Mouse (Mus musculus) hindbrain, embryonic 14.5 days (tissue): Measurements from ENCODE around the gene Grm1. TPM values are rescaled to one million over a fixed set of nuclear protein-coding genes. Genes with fewer than 3 reads are reported as not detected.

Experiments used
- ATAC-seq: fragments of 200-750 bp; cut with Nextera tagmentation; 2 replicates; pipeline ENCODE4 v1.8.0; 2017; ENCODE audit warnings: moderate number of reproducible peaks, mild to moderate bottlenecking, moderate TSS enrichment, moderate library complexity; ENCODE audit not compliant: low FRiP score
- DNase-seq: peaks from one replicate; pipeline ENCODE4 v3.0.0-alpha.2; 2015; ENCODE audit warnings: low spot score
- H3K27ac ChIP-seq: fragments of 300-500 bp; sonication (generic); 2 replicates; pipeline ENCODE4 v1.5.1; 2014; ENCODE audit warnings: mild to moderate bottlenecking, moderate library complexity
- H3K27me3 ChIP-seq: fragments of 300-500 bp; sonication (generic); 2 replicates; pipeline ENCODE4 v1.6.1; 2014; ENCODE audit warnings: mild to moderate bottlenecking, low read length, mixed read lengths; ENCODE audit not compliant: control insufficient read depth, insufficient read depth
- H3K36me3 ChIP-seq: fragments of 300-500 bp; sonication (generic); replicated peaks from 2 replicates; pipeline ENCODE4 v1.6.1; 2014; ENCODE audit not compliant: control insufficient read depth, insufficient read depth
- H3K4me1 ChIP-seq: fragments of 300-500 bp; sonication (generic); replicated peaks from 2 replicates; pipeline ENCODE4 v1.6.1; 2014; ENCODE audit warnings: antibody characterized with exemption, low read length, mixed read lengths; ENCODE audit not compliant: control insufficient read depth, insufficient read depth
- H3K4me2 ChIP-seq: fragments of 300-500 bp; sonication (generic); replicated peaks from 2 replicates; pipeline ENCODE4 v1.6.1; 2014; ENCODE audit warnings: mild to moderate bottlenecking, moderate library complexity
- H3K4me3 ChIP-seq: fragments of 300-500 bp; sonication (generic); replicated peaks from 2 replicates; pipeline ENCODE4 v1.5.1; 2014; ENCODE audit warnings: mild to moderate bottlenecking, low read length
- H3K9ac ChIP-seq: fragments of 300-500 bp; sonication (generic); 2 replicates; pipeline ENCODE4 v1.6.1; 2014
- H3K9me3 ChIP-seq: fragments of 300-500 bp; sonication (generic); 2 replicates; pipeline ENCODE4 v1.6.1; 2016; ENCODE audit warnings: low read length; ENCODE audit not compliant: control insufficient read depth
- WGBS: fragments of 180-500 bp; shearing (Covaris S2); extraction: QIAGEN DNeasy Blood & Tissue Kit; methylation state at CpG from one replicate; pipeline ENCODE4 v1.1.7; 2014; 5-methylcytosine and 5-hydroxymethylcytosine counted together
- polyA plus RNA-seq: library from polyadenylated mRNA; unstranded; fragments of >200 nt; fragmentation: Nextera tagmentation; extraction: Ambion mirVana; gene quantifications from 2 replicates; pipeline ENCODE4 v1.2.1, GENCODE M21; 2014

Gene Grm1
- polyA plus RNA-seq, 1 experiment from 2014 or later = 5.1 TPM

DNA sequence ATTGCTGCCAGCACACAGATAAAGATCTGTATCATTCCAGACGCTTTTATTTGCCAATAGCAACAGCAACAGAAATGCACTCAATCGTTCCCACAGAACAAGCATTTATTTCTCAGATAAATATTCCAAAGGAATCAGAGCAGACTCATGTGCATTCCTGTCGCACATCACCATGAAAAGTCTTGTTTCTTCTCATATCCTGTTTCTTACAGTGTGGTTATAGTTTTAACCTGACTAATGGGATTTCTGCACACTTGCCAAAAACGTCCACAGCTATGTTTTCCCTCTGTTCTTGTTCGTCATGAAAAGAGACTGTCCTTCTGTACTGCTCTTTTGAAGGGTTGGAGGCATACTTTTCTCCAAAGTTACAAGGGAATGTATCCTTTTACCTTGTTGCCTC, 217.4 kb downstream of the Grm1 start:
- no peaks in the 10 kb centered on the region for H3K4me1 ChIP-seq
- no peaks in the 10 kb centered on the region for H3K9me3 ChIP-seq
- H3K36me3 ChIP-seq = no peaks in the 10 kb centered on the region
- WGBS = 76% methylated on average over 5 of the region's 5 CpGs
- ATAC-seq (no peak), DNase-seq (no peak)
- no peak overlapping the region for H3K27ac ChIP-seq
- no peaks in the 10 kb centered on the region for H3K27me3 ChIP-seq
- H3K9ac ChIP-seq = no peak overlapping the region
- no peak overlapping the region for H3K4me3 ChIP-seq
- H3K4me2 ChIP-seq = no peak overlapping the region

DNA sequence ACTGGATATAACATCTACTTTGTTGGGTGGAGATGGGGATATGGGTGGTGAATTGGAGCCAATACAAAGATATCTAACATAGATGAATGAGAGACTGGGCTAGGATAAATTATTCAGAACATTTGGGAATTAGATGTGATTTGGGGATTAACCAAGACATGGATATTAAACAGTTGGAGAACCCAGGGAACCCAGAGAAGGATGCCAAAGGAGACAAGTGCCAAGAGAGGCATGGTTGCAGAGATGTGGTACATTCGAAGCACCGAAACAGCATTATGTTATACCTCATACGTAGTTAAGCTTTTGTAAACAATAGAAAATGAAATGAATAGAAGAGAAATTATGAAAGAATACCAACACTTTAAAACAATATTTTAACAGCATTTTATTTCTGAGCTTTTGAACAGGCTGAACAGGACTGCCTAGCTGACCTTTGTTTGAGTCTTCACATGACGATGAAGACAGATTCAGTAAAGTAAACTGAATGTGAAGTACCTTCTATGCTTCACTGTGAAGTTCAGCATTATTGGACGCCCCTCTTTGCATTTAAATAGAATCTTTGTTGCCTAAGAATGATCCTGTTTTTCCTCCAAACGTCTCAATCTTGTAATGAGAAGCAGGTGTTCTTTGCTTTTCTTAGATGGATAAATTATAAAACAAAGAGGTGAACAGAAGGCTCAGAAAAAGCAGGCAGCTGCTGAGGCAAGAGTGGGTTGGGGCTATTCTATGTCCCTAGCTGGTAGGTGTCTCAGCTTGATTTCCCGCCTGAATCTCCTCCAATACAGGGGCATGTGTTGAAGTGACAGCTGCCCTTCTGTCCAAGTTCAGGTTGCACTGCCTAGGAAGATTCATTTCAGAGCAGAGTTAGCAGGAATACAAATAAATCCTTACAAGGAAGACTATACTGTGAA, 234.5 kb downstream of the Grm1 start:
- Histone ChIP-seq H3K4me2 (no peak overlapping the region), H3K27ac (no peak overlapping the region), H3K4me1 (no peaks in the 10 kb centered on the region), H3K4me3 (no peak overlapping the region), H3K36me3 (no peaks in the 10 kb centered on the region), H3K9ac (no peak overlapping the region), H3K27me3 (no peaks in the 10 kb centered on the region), H3K9me3 (no peaks in the 10 kb centered on the region)
- ATAC-seq = peak; percentile 57; the same call in 1 of the 2 replicates
- WGBS = 54% methylated on average over 7 of the region's 7 CpGs
- DNase-seq = no peak

- 84% methylated on average over 5 of the region's 5 CpGs for WGBS
These were observed 237.0 kb downstream of the Grm1 start for GRCm38 (mm10) chr10:10845059-10845685.

GRCm38 (mm10) chr10:10835406-10835805, 246.8 kb downstream of the Grm1 start:
- Histone ChIP-seq H3K36me3 (no peaks in the 10 kb centered on the region), H3K27me3 (no peaks in the 10 kb centered on the region), H3K4me2 (no peak overlapping the region), H3K27ac (no peak overlapping the region), H3K4me3 (no peak overlapping the region), H3K4me1 (no peaks in the 10 kb centered on the region), H3K9ac (no peak overlapping the region), H3K9me3 (0 out of 2 replicates have a peak, but pooled peaks cover 2% of the 10 kb centered on the region)
- ATAC-seq (no peak), DNase-seq (no peak)

More at GRCm38 (mm10) chr10:10845059-10845685, 237.0 kb downstream of the Grm1 start:
- Histone ChIP-seq H3K9me3 (0 out of 2 replicates have a peak, but pooled peaks cover 7% of the 10 kb centered on the region), H3K9ac (no peak overlapping the region), H3K4me3 (no peak overlapping the region), H3K4me1 (no peaks in the 10 kb centered on the region), H3K36me3 (no peaks in the 10 kb centered on the region), H3K4me2 (no peak overlapping the region), H3K27me3 (no peaks in the 10 kb centered on the region), H3K27ac (no peak overlapping the region)
- ATAC-seq = no peak
- no peak for DNase-seq

DNA sequence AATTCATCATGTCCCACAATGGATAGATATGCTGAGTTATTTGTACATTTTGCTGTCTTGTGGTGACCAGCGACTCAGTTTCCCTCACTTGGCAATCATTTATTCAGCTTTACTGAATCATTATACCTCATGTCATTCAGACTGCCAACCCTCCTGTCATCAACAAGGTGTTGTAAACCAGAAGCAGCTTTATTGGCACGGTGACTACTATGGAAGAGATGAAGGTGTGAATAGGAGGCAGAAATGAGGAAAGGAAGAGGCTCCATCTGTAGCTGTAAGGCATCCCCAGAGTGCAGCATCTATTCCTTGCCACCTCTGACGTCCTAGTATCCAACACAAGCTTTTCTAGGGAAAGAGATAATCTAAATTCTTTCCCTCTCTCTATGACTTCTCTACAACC, 247.3 kb downstream of the Grm1 start:
- no peaks in the 10 kb centered on the region for H3K36me3 ChIP-seq
- H3K4me1 ChIP-seq = no peaks in the 10 kb centered on the region
- DNase-seq = no peak
- H3K9me3 ChIP-seq = no peaks in the 10 kb centered on the region
- no peak for ATAC-seq
- no peaks in the 10 kb centered on the region for H3K27me3 ChIP-seq
- H3K4me2 ChIP-seq = no peak overlapping the region
- no peak overlapping the region for H3K4me3 ChIP-seq
- WGBS = 81% methylated on average over 3 of the region's 3 CpGs
- no peak overlapping the region for H3K9ac ChIP-seq
- H3K27ac ChIP-seq = no peak overlapping the region

GRCm38 (mm10) chr10:10831141-10831540, 251.0 kb downstream of the Grm1 start:
- H3K4me1 ChIP-seq = no peaks in the 10 kb centered on the region
- DNase-seq (no peak), ATAC-seq (no peak)
- H3K4me2 ChIP-seq = no peak overlapping the region
- 79% methylated on average over 1 of the region's 1 CpGs for WGBS
- H3K9me3 ChIP-seq = no peaks in the 10 kb centered on the region
- H3K4me3 ChIP-seq = no peak overlapping the region
- H3K36me3 ChIP-seq = no peaks in the 10 kb centered on the region
- no peak overlapping the region for H3K9ac ChIP-seq
- no peaks in the 10 kb centered on the region for H3K27me3 ChIP-seq
- H3K27ac ChIP-seq = no peak overlapping the region

GRCm38 (mm10) chr10:10827308-10827707, 254.8 kb downstream of the Grm1 start:
- DNase-seq = no peak
- no peak overlapping the region for H3K4me2 ChIP-seq
- H3K27ac ChIP-seq = no peak overlapping the region
- no peaks in the 10 kb centered on the region for H3K36me3 ChIP-seq
- no peaks in the 10 kb centered on the region for H3K27me3 ChIP-seq
- H3K9me3 ChIP-seq = no peaks in the 10 kb centered on the region
- no peak for ATAC-seq
- H3K9ac ChIP-seq = no peak overlapping the region
- no peaks in the 10 kb centered on the region for H3K4me1 ChIP-seq
- WGBS = 88% methylated on average over 1 of the region's 1 CpGs
- no peak overlapping the region for H3K4me3 ChIP-seq

GRCm38 (mm10) chr10:10818061-10818460, 264.1 kb downstream of the Grm1 start:
- no peaks in the 10 kb centered on the region for H3K4me1 ChIP-seq
- H3K9me3 ChIP-seq = no peaks in the 10 kb centered on the region
- H3K36me3 ChIP-seq = no peaks in the 10 kb centered on the region
- H3K9ac ChIP-seq = no peak overlapping the region
- H3K27ac ChIP-seq = no peak overlapping the region
- no peak overlapping the region for H3K4me2 ChIP-seq
- no peak overlapping the region for H3K4me3 ChIP-seq
- 95% methylated on average over 2 of the region's 2 CpGs for WGBS
- H3K27me3 ChIP-seq = no peaks in the 10 kb centered on the region
- ATAC-seq (no peak), DNase-seq (no peak)

- H3K4me1 ChIP-seq = no peaks in the 10 kb centered on the region
- no peaks in the 10 kb centered on the region for H3K27me3 ChIP-seq
- H3K4me3 ChIP-seq = no peak overlapping the region
- no peak overlapping the region for H3K27ac ChIP-seq
- no peaks in the 10 kb centered on the region for H3K9me3 ChIP-seq
- ATAC-seq (no peak), DNase-seq (no peak)
- no peak overlapping the region for H3K4me2 ChIP-seq
- 80% methylated on average over 2 of the region's 2 CpGs for WGBS
- H3K36me3 ChIP-seq = no peaks in the 10 kb centered on the region
- H3K9ac ChIP-seq = no peak overlapping the region
These were observed 267.4 kb downstream of the Grm1 start for GRCm38 (mm10) chr10:10814631-10815216.
